Mouse (Mus musculus) T-helper 1 cell (primary cell): ENCODE results near the gene Speg.

Source experiments
- in situ Hi-C: fragments of 300-600 bp; cut with MboI, MseI; formaldehyde crosslinking; loops from one replicate; pipeline ENCODE4 v1.15.1; 2025; ENCODE audit warnings: high pct_unique_total_duplicates

Gene Speg

DNA sequence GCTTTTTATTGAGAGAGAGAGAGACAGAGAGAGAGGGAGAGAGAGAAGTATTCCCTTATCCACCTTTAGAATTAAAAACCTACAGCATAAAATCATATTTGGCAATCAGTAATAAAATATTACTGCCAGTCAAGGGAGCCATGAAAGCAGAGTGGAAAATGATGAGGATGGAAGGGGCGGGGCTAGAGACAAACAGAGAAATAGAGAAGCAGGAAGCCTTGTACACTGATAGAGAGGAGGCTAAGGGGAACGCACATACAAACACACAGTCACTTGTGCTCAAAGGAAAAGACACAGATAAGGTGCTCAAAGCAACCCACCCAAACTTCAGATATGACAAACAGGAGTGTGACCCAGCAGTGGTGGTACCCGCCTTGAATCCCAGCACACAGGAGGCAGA lies 11.2 kb upstream of the Speg start:
- in situ Hi-C loops: no loop called here

GRCm38 (mm10) chr1:75365510-75366137 lies 9.5 kb upstream of the Speg start:
- in situ Hi-C loops: no loop called here

- in situ Hi-C loops: no loop called here
Measured at GRCm38 (mm10) chr1:75369360-75369983, 5.6 kb upstream of the Speg start.

DNA sequence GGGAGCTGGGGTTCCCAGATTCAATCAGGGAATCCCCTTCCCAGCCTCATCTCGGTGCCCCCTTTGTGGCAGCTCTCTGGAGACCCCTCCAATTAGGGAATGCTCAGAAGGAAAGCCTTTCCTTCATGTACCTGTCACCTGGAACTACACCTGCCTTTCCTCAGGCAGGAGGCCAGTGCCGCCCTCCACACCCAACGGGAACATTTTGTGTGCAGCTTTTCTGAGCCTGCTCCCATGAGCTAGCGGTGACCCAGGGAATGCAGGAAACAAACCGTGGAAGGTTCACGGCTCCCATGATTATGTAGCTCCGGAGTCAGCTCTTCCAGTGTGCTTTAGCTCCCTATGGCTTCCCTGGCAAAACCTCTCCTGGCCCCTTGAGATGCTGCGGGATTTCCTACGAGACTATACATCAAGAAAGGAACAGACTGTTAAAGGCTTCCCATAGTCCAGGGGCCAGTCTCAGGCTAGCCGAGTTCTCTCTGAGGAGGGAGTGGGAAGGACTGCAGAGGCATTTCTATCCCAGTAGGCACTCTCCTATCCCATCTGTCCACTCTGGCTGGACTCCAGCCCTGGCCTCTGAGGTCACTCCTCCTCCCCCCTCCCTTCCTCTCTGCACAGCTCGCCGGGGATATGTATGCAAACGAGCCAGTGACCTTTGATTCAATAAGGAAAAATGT lies 5.0 kb upstream of the Speg start:
- in situ Hi-C loops: no loop called here

DNA sequence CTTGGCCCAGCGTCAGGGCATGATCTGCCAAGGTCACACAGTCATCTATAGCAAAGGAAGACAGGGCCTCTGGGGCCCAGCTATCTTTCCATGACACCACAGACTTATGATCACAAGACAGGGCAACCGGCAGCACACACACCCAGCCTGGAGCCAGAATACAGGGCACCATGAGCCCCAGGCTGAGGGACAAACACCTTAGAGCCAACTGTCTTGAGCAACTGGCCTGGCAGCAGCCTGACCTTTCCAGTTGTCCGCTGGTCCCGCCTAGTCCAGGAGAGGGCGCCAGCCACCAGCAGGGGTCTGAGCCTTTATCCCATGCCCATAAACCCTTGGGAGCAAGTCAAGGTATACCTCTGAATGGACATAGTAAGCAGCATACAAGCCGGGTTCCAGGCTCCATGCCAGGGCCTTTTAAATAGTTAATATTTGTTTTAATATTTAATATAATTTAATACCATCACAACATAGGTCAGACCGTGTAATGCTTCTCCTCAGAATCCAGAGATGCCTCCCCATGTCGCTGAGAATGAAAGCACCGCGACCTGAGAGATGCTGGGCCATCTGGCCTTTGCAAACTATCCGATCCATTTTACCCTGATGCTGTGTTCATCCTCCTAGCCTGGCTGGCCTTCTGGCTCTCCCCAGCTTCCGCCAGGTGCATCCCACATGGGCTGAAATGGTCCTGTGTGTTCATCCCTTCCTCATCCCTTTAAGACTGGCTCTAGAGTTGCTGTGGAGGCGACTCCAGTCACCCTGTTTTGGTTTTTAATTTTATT lies 3.6 kb upstream of the Speg start:
- in situ Hi-C loops: no loop called here

DNA sequence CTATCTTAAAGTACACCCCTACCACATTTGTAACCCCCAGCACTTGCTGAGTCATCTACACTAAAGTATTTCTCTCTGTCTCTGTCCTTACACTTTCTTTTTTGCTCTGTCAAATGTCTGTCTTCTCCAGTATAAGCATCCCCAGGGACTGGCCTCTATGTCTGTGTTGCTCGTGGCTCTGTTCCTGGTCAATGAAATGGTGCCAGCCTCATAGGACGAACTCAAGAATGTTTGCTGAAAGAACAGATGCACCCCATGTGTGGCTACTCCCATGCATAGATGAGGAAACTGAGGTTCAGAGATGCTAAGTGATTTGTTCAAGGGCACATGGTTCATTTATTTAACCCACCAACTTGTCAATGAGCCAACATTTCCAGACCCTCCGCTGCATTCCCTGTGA lies 2.6 kb upstream of the Speg start:
- in situ Hi-C loops: no loop called here

DNA sequence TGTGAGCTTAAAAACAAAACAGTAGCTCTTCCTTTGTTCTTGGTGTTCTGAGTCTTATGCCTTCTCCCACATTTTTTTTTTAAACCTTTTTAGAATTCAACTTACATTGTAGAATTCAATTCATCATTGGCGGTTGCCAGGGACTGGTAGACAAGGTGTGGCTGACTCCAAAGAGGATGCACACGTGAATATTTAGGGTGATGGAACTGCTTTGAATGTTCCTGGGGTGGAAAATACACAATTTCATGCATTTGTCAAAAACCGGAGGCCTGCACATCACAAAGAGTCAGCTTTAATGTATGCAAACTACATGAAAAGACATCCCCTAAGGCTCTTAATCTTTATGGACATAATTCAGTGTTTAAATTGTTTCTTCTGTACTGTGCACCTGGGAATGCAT lies 1.8 kb upstream of the Speg start:
- in situ Hi-C loops: no loop called here

DNA sequence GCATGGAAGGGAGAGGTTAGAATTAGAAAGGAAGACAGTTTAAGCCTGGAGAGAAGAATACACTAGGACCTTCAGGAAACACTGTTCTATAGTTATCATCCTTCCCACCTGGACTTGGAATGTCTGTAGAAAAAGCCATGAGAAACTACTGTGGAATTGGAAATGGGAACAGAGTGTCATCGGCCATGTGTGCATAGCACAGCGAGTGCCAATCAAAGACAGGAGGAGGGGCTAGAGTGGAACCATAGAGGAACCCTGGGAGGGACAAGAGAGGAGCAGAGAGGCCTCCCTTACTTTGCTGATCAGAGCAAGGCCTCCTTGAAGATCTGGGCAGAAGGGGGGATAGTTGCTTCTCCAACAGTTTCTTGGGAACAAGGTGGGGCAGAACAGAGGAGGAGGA lies 4.1 kb downstream of the Speg start:
- in situ Hi-C loops: no loop called here

DNA sequence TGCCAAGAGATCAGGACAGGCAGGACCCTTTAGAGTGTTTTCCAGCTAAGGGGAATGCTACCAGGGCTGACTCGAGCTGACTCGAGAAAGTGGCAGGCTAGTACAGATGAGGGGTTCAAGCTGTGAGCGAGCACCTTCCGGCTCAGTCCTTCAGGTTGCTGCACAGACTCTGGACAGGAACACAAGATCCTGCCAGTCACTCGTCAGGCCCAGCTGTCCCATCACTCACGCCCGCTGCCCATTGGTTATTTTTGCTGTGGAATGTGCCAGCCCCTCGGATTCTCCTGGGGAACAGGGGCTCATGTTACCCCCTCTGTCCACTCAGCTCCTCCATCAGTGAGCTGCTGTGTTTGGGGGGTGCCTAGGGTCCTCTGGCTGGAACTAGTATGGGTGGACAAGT lies 4.8 kb downstream of the Speg start:
- in situ Hi-C loops: no loop called here

- in situ Hi-C loops: no loop called here
Measured at GRCm38 (mm10) chr1:75380951-75381350, 5.9 kb downstream of the Speg start.

DNA sequence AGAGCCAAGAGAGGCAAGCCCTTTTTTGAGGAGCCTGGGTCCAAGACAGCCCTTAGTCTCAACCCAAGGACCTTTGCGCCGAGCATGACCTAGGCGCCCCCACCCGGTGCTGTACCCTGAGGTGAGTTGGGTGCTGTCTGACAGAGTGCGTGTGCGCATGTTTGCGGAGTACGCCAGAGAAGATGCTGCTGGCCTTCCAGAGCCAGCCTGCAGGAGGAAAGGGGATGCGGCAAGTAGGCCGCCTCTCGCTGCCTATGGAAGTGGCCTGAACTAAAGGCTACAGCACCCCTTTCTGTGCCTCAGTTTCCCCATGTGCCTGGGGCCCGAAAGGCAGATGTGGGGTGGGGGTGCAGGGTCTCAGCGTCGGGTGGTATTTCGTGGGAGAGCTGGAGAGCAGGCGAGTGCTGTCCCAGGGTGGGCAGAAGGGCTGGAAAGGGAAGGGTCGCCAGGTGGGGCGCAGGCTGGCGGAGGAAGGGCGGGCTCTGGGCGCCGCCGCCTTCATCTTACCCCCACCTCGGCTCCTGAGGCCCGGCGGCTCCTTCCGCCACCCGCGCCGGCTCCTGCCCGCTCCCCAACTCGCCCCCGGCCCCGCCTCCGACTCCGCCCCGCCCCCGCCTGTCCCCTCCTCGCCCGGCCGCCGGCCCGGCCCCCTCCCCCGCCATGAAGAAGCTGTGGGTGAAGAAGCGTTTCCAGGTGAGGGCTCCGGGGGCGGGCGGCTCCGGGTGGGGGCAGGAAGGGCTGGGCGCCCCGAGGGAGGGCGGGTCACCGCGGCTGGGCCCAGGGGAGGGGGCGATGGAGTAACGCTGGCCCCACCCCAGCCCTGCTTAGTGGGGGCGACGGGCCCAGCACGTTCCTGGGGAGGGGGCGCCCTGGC lies 6.6 kb downstream of the Speg start:
- in situ Hi-C loops: no loop called here

DNA sequence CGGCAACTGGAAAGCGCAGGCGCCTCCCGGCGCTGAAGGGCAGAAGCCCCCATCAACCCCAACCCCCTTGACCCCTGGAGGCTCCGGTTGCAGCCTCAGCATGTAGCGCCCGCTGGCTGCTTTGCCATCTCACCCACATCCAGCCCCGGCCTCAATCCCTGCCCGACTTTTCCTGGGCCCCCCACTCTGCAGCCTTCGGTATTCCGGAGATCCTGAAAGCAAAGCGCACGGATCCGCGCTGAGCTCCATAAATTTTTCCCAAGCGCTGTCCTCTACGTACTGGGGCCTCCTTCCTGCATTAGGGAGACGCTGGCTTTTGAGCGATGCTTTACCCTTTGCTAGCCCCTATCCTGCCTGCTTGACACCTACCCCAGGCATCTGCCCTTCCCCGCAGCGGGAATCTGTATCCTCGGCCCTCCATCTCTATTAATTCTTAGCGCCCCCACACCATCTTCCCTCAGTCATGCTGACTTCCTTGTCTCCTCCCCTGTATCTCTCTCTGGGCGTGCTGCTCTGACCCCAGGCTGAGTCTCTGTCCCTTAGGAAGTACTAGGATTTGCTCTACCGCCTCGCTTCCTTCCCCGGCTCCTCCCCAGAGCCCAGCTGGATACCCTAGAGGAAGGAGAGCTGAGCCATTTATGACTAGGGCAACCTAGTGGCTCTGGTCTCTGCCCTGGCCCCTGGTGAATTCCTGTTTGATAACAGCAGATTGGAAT lies 7.4 kb downstream of the Speg start:
- in situ Hi-C loops: no loop called here

GRCm38 (mm10) chr1:75384470-75385141 lies 9.5 kb downstream of the Speg start:
- in situ Hi-C loops: no loop called here

- in situ Hi-C loops: no loop called here
Measured at GRCm38 (mm10) chr1:75385142-75385730, 10.1 kb downstream of the Speg start.

GRCm38 (mm10) chr1:75386149-75386548 lies 11.1 kb downstream of the Speg start:
- in situ Hi-C loops: no loop called here

GRCm38 (mm10) chr1:75387469-75387928 lies 12.4 kb downstream of the Speg start:
- in situ Hi-C loops: no loop called here

DNA sequence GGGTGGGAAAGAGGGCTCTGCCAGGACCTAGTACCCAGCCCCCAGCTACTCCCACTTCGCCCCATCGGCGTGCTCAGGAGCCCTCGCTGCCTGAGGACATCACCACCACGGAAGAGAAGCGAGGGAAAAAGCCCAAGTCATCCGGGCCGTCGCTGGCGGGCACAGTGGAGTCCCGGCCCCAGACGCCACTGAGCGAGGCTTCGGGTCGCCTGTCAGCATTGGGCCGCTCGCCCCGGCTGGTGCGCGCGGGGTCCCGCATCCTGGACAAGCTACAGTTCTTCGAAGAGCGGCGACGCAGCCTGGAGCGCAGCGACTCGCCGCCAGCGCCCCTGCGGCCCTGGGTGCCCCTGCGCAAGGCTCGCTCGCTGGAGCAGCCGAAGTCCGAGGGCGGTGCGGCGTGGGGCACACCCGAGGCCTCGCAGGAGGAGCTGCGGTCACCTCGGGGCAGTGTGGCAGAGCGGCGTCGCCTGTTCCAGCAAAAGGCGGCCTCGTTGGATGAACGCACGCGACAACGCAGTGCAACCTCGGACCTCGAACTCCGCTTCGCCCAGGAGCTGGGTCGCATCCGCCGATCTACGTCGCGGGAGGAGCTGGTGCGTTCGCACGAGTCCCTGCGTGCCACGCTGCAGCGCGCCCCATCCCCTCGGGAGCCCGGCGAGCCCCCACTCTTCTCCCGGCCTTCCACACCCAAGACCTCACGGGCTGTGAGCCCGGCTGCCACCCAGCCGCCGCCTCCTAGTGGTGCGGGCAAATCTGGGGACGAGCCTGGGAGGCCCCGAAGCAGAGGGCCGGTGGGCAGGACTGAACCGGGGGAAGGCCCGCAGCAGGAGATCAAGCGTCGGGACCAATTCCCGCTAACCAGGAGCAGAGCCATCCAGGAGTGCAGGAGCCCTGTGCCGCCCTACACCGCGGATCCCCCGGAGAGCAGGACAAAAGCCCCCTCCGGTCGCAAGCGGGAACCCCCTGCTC lies 13.1 kb downstream of the Speg start:
- in situ Hi-C loops: no loop called here

- in situ Hi-C loops: no loop called here
Measured at GRCm38 (mm10) chr1:75388898-75389515, 13.9 kb downstream of the Speg start.
